Mouse (Mus musculus) splenic B cell, adult 2 months (primary cell): Measurements from ENCODE around the gene Gabrg3.

Experiments used
- DNase-seq: peaks from one replicate; pipeline ENCODE4 v3.0.0-alpha.2; 2011; ENCODE audit warnings: low read depth, low spot score
- H3K27me3 ChIP-seq: 2 replicates; pipeline ENCODE4 v1.6.1; 2012; ENCODE audit warnings: mild to moderate bottlenecking, low read length, moderate library complexity, mixed read lengths; ENCODE audit not compliant: control insufficient read depth, poor library complexity, insufficient read depth, severe bottlenecking
- H3K36me3 ChIP-seq: 2 replicates; pipeline ENCODE4 v1.6.1; 2012; ENCODE audit warnings: mild to moderate bottlenecking, low read length, moderate library complexity, mixed read lengths; ENCODE audit not compliant: control insufficient read depth, poor library complexity, insufficient read depth, severe bottlenecking

The Gabrg3 gene

DNA sequence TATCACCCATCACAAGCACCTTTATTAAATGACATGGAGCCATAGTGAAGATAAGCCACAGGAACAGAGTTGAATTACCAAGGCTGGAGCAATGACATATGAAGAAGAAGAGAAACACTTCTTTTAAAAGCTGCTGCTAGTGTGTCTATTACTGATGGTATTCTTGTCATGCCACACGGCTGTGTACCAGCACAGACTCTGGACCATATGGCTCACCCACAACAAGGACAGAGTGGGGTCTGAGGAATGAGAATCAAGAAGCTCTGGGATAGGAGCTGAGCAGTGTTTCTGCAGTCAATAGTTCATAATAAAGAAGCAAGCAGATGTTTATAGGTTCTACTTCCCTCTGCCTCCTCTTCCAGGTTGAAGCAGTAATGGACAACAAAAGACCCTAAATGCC lies 585.1 kb downstream of the Gabrg3 start:
- DNase-seq, result no peak
- H3K27me3 ChIP-seq, result no peaks in the 10 kb centered on the region
- H3K36me3 ChIP-seq, result no peaks in the 10 kb centered on the region

DNA sequence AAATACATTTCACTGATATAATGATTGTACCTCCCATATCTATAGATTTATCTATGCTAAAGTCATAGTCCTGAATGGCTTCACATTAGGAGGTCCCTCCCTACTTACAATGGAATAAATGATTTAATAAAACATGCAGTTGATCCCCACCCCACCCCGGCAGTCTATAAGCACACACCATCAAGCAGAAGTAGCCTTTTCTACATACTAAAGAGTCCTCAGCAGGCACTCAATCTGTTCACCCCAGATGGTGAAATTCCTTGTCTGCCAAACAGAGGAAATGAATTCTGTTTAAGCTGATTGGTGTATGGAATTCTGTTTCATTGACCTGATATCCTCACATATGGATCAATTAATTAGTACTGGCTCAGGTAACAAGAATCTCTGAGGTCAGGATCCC lies 607.9 kb downstream of the Gabrg3 start:
- no peak for DNase-seq
- H3K36me3 ChIP-seq, result no peaks in the 10 kb centered on the region
- H3K27me3 ChIP-seq, result no peaks in the 10 kb centered on the region

DNA sequence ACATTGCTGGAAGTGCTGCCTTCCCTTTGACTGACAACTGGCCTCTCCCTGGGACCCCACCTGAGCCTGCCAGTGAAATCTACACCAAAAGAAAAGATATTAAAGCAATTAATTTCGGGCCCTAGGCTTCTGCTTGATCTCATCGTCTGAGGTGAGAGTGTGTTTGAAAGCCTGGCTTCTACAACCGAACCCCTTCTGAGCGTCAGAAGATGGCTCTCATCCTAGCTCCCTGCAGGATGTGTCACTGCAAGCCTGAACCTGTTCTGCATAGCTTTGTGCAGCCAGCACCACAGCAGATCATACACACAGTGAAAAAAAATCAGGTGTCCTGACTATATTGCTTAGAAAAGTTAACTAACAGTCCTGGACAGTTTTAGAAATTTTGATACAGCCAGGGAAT lies 618.8 kb downstream of the Gabrg3 start:
- DNase-seq, result no peak
- H3K27me3 ChIP-seq, result no peaks in the 10 kb centered on the region
- no peaks in the 10 kb centered on the region for H3K36me3 ChIP-seq

DNA sequence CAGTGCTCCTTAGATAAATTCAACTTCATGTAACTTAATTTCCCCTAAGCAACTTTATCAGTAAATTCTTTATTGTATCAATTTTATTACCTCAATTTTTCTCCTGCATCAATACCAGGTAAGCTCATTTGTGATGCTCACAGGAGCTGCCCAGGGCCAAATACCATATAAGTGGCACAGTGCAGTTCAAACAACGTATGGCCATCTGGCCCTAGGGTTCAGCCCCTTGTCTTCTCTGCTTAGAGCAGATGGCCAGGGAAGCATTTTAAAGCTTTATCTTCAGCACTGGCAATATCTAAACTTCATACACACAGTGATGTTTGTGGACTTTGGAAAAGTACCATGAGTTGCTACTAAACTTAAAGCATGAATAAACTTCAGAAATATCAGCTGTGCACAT lies 619.2 kb downstream of the Gabrg3 start:
- Histone ChIP-seq H3K27me3 (no peaks in the 10 kb centered on the region), H3K36me3 (no peaks in the 10 kb centered on the region)
- no peak for DNase-seq

DNA sequence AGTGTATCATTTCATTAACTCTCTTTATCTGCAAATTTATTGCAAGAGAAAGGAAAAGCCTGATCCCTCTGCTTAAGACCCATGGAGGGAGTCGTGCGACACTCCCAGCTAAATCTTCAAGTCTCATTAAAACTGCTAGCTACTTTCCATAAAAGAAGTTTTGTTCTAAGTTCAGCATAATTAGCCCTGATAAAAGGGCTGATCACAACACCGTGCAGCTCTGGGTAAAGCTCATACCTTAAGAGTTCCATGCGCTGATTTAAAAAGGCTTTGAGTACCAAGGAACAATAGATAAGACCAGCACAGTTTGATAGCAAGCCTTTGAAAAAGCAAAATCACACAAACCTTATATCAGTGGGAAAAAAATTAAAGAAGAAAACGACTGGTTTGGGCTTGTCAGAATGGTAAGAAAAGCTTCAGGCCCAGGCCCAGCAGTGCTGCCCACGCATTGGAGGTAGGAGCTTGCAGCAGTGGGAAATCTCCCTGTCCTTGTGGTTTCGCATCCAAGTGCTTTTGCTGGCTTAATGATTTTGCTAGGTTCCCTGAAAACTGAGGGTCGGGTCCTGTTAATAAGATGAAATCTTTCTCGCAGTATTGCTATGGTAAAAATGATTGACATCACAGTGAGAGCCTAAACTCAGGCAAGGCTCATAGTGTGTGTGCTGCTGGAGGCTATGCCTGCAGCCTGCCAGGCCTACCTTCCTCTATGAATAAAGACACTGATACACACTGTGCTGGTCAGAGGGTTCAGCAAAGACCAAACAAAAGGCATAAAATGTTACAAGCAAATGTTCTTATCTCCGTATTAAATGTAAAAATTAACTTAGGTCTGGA lies 621.2 kb downstream of the Gabrg3 start:
- no peaks in the 10 kb centered on the region for H3K27me3 ChIP-seq
- DNase-seq, result no peak
- no peaks in the 10 kb centered on the region for H3K36me3 ChIP-seq

DNA sequence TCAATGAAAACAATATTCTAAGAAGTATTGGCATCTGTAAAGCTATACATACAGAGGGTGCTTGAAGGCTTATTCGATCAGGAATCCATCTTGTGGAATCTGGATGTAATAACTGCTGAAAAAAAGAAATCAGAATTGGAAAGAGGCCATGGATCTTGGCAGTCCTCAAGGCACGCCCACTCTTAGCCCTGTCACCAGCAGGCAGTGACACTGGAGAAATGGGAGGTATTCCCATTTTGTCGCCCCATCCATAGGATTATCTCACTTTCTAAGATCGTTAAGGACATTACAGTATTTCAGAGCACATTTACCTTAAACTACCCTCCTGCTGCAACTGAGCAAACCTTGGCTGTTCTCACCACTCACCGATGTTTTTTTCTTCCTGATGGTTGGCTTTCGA lies 657.8 kb downstream of the Gabrg3 start:
- Histone ChIP-seq H3K27me3 (no peaks in the 10 kb centered on the region), H3K36me3 (no peaks in the 10 kb centered on the region)
- DNase-seq, result no peak
